10 mouse cellular contexts compared by ENCODE assay signal in the genomic region with DNA sequence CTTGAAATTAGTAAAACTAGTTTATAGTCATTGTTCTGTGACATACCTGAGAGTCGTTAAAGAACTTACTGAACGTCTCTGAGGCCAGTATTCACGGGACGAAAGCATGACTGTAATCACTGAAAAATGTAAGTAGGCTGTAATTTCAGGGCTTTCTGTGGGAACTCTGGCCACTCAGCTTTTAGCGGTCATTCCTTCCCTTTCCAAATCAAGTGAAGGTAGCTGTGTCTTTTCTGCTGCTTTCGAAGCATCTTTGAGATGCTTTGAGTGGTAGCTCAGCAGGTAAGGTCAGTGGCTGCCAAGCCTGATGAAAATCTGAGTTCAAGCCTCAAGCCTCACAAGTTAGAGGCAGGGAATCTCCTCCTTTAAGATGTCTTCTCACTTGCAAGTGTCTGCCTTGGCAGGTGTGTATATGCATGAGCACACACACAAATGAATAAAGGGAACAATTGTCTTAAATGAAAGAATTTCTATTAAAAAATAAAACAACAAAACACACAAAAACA. TPM values are rescaled to one million over a fixed set of nuclear protein-coding genes. Genes with fewer than 3 reads are reported as not detected.
DNase-seq lines count a peak whose midpoint lies in the region; ATAC-seq and TF ChIP-seq lines count a peak whose summit lies in the region.
"Had no signal": no experiment of that assay in that cellular context is flagged by ENCODE, and none has a peak within 500 bp of the region (broad histone marks: within the 10 kb centered on the region; RNA-seq: fewer than 3 reads in every experiment).

No protein-coding gene starts in this region.

- H3K9me3 ChIP-seq in kidney, embryonic 14.5 days (ENCODE audit: control insufficient read depth, low read length): no peaks in the 10 kb centered on the region
- no peaks in the 10 kb centered on the region for H3K9me3 ChIP-seq in CH12.LX (replicated peaks; ENCODE audit: low read length)
- no peaks in the 10 kb centered on the region for H3K9me3 ChIP-seq in heart, embryonic 11.5 days (replicated peaks; ENCODE audit: control insufficient read depth, low read length)
- no peaks in the 10 kb centered on the region for H3K9me3 ChIP-seq in liver, embryonic 12.5 days (replicated peaks)
- H3K9me3 ChIP-seq in forebrain, embryonic 15.5 days: no peaks in the 10 kb centered on the region
- H3K9me3 ChIP-seq: neural tube, embryonic 12.5 days had no signal

- dilution Hi-C loops in CH12.LX (cut with MboI; ENCODE audit: extremely low pct_ligation_motif_present, extremely low pct_unique_long_range_greater_than_20kb, low sequenced_read_pairs): no loop called here

- peak overlapping the region; percentile 12; the same call in 1 of the 2 replicates for H3K27ac ChIP-seq in kidney, embryonic 14.5 days (ENCODE audit: low read depth, low read length)
- peak overlapping the region; percentile 95 for H3K27ac ChIP-seq in CH12.LX (ENCODE audit: insufficient read depth, low read depth)
- H3K27ac ChIP-seq in heart, embryonic 11.5 days (ENCODE audit: low read depth, low read length): peak overlapping the region; percentile 76
- no peak overlapping the region for H3K27ac ChIP-seq in liver, embryonic 12.5 days
- H3K27ac ChIP-seq in forebrain, embryonic 15.5 days (replicated peaks): no peak overlapping the region
- H3K27ac ChIP-seq: neural tube, embryonic 12.5 days had no signal

- no peak for TF ChIP-seq POLR2A in CH12.LX (IDR thresholded peaks at IDR 0.05; ENCODE audit: low read depth, low read length)

- TF ChIP-seq EP300 in CH12.LX (IDR thresholded peaks at IDR 0.05; ENCODE audit: low read length): no peak

- no peak for TF ChIP-seq CTCF in CH12.LX (conservative IDR thresholded peaks at IDR 0.05 in 1 of 2, IDR thresholded peaks at IDR 0.05 in 1 of 2; ENCODE audit: low read depth in 2 of 2, low read length in 2 of 2)

- H3K4me2 ChIP-seq in kidney, embryonic 14.5 days (replicated peaks; ENCODE audit: low read depth, low read length): 0 out of 2 replicates have a peak overlapping the region, but pooled peaks have one; percentile 5
- peak overlapping the region; percentile 54 for H3K4me2 ChIP-seq in CH12.LX (ENCODE audit: insufficient read depth, low read depth, poor library complexity, severe bottlenecking)
- H3K4me2 ChIP-seq in heart, embryonic 11.5 days: peak overlapping the region; percentile 53
- peak overlapping the region; percentile 7; the same call in 1 of the 2 replicates for H3K4me2 ChIP-seq in liver, embryonic 12.5 days
- H3K4me2 ChIP-seq in forebrain, embryonic 15.5 days (replicated peaks): no peak overlapping the region
- H3K4me2 ChIP-seq: neural tube, embryonic 12.5 days had no signal

- in situ Hi-C loops in CH12.LX (cut with MboI; ENCODE audit: low pct_ligation_motif_present, low pct_unique_long_range_greater_than_20kb, low sequenced_read_pairs): no loop called here

- WGBS in kidney, embryonic 14.5 days: 26% methylated on average over 6 of the region's 6 CpGs
- 57% methylated on average over 6 of the region's 6 CpGs for WGBS in heart, embryonic 11.5 days (ENCODE audit: insufficient replicate concordance)
- WGBS in liver, embryonic 12.5 days (ENCODE audit: insufficient replicate concordance): 48% methylated on average over 6 of the region's 6 CpGs
- WGBS in forebrain, embryonic 15.5 days: 52% methylated on average over 6 of the region's 6 CpGs

- TF ChIP-seq RAD21 in CH12.LX (IDR thresholded peaks at IDR 0.05; ENCODE audit: low read depth, low read length): no peak

- ATAC-seq in kidney, embryonic 14.5 days (ENCODE audit: low FRiP score, low TSS enrichment): no peak
- no peak for ATAC-seq in heart, embryonic 11.5 days (replicated peaks; ENCODE audit: insufficient number of reproducible peaks, low FRiP score, low TSS enrichment)
- no peak for ATAC-seq in liver, embryonic 12.5 days
- ATAC-seq in forebrain, embryonic 15.5 days (replicated peaks): no peak

- H3K9ac ChIP-seq in kidney, embryonic 14.5 days (ENCODE audit: low read depth, low read length): no peak overlapping the region
- H3K9ac ChIP-seq in CH12.LX (ENCODE audit: insufficient read depth, low read depth): peak overlapping the region; percentile 98
- peak overlapping the region; percentile 43; the same call in 1 of the 2 replicates for H3K9ac ChIP-seq in heart, embryonic 11.5 days (ENCODE audit: low read depth, low read length)
- H3K9ac ChIP-seq in liver, embryonic 12.5 days: no peak overlapping the region
- H3K9ac ChIP-seq in forebrain, embryonic 15.5 days (replicated peaks): no peak overlapping the region
- H3K9ac ChIP-seq: neural tube, embryonic 12.5 days had no signal

- H3K4me3 ChIP-seq in kidney, embryonic 14.5 days (ENCODE audit: low read length): no peak overlapping the region
- H3K4me3 ChIP-seq in CH12.LX (replicated peaks in 1 of 3; ENCODE audit: low read depth in 2 of 3, low read length in 2 of 3, poor library complexity in 1 of 3): peak overlapping the region; percentile 57 to 79 (median 75)
- peak overlapping the region; percentile 23 for H3K4me3 ChIP-seq in heart, embryonic 11.5 days (ENCODE audit: low read depth, low read length)
- 0 out of 2 replicates have a peak overlapping the region, but pooled peaks have one; percentile 2 for H3K4me3 ChIP-seq in liver, embryonic 12.5 days
- no peak overlapping the region for H3K4me3 ChIP-seq in forebrain, embryonic 15.5 days
- H3K4me3 ChIP-seq: neural tube, embryonic 12.5 days had no signal

- no peaks in the 10 kb centered on the region for H3K27me3 ChIP-seq in kidney, embryonic 14.5 days (ENCODE audit: control insufficient read depth, insufficient read depth, low read length)
- H3K27me3 ChIP-seq in CH12.LX (replicated peaks): no peaks in the 10 kb centered on the region
- no peaks in the 10 kb centered on the region for H3K27me3 ChIP-seq in heart, embryonic 11.5 days (ENCODE audit: control insufficient read depth, insufficient read depth, low read length)
- H3K27me3 ChIP-seq in liver, embryonic 12.5 days (replicated peaks): no peaks in the 10 kb centered on the region
- H3K27me3 ChIP-seq in forebrain, embryonic 15.5 days: no peaks in the 10 kb centered on the region
- H3K27me3 ChIP-seq: neural tube, embryonic 12.5 days had no signal

- no peak for DNase-seq in kidney, adult 9 months
- no peak for DNase-seq in CH12.LX (ENCODE audit: extremely low read depth)
- no peak for DNase-seq in spleen, adult 12 weeks (ENCODE audit: low spot score)
- DNase-seq in layer of hippocampus, adult 11-12 months (ENCODE audit: low spot score): no peak
- DNase-seq: gastrocnemius, postnatal 10 days had no signal

- peaks cover 27% of the 10 kb centered on the region for H3K79me2 ChIP-seq in CH12.LX (replicated peaks; ENCODE audit: control insufficient read depth, extremely low read depth, insufficient read depth, poor library complexity, severe bottlenecking)

- H3K4me1 ChIP-seq in kidney, embryonic 14.5 days (ENCODE audit: control insufficient read depth, insufficient read depth, low read length): no peaks in the 10 kb centered on the region
- H3K4me1 ChIP-seq in CH12.LX (ENCODE audit: control insufficient read depth in 1 of 2, insufficient read depth in 2 of 2): peaks cover 0 to 31% of the 10 kb centered on the region in 2 experiments; a peak in 2 of 4 replicates
- 0 out of 2 replicates have a peak, but pooled peaks cover 3% of the 10 kb centered on the region for H3K4me1 ChIP-seq in heart, embryonic 11.5 days (ENCODE audit: control insufficient read depth, insufficient read depth, low read length)
- H3K4me1 ChIP-seq in liver, embryonic 12.5 days: no peaks in the 10 kb centered on the region
- no peaks in the 10 kb centered on the region for H3K4me1 ChIP-seq in forebrain, embryonic 15.5 days
- H3K4me1 ChIP-seq: neural tube, embryonic 12.5 days had no signal

- no peaks in the 10 kb centered on the region for H3K36me3 ChIP-seq in kidney, embryonic 14.5 days (ENCODE audit: control insufficient read depth, insufficient read depth, low read length)
- peaks cover 7 to 8% of the 10 kb centered on the region in 2 experiments for H3K36me3 ChIP-seq in CH12.LX (replicated peaks in 1 of 2; ENCODE audit: control insufficient read depth in 1 of 2, insufficient read depth in 1 of 2, low read length in 1 of 2)
- H3K36me3 ChIP-seq in heart, embryonic 11.5 days (ENCODE audit: control insufficient read depth, insufficient read depth, low read length): no peaks in the 10 kb centered on the region
- no peaks in the 10 kb centered on the region for H3K36me3 ChIP-seq in liver, embryonic 12.5 days
- H3K36me3 ChIP-seq in forebrain, embryonic 15.5 days: no peaks in the 10 kb centered on the region
- H3K36me3 ChIP-seq: neural tube, embryonic 12.5 days had no signal

TF ChIP-seq in CH12.LX, 34 proteins besides CTCF, POLR2A, EP300 and RAD21:
- TF ChIP-seq POLR2AphosphoS2 (IDR thresholded peaks at IDR 0.05; ENCODE audit: low read depth, low read length): no peak
- no peak for TF ChIP-seq TCF12 (IDR thresholded peaks at IDR 0.05; ENCODE audit: low read depth, low read length)
- peak; percentile 62 for TF ChIP-seq BHLHE40 (IDR thresholded peaks at IDR 0.05; ENCODE audit: low read depth, low read length)

RNA-seq across cellular contexts. Expression of gene Tlr4, which starts 0.8 kb away (rescaled TPM):
- 1.0 and 1.7 TPM in 2 replicates for polyA plus RNA-seq in kidney, embryonic 14.5 days (2014; fragmentation: Nextera tagmentation; extraction: Ambion mirVana)
- 14.4 and 19.0 TPM in 2 replicates for total RNA-seq in CH12.LX (2012; rRNA removed)
- 22.1 and 25.0 TPM in 2 replicates for total RNA-seq in CH12.LX (2014; rRNA removed)
- polyA plus RNA-seq in CH12.LX (2012; ENCODE audit: insufficient read length, low read depth): 8.4 and 8.6 TPM in 2 replicates
- 1.6 TPM in 2 replicates for polyA plus RNA-seq in heart, embryonic 11.5 days (2014; fragmentation: Nextera tagmentation; extraction: Ambion mirVana)
- 1.9 and 2.0 TPM in 2 replicates for polyA plus RNA-seq in liver, embryonic 12.5 days (2016; fragmentation: Nextera tagmentation; extraction: Ambion mirVana)
- 0.41 and 0.79 TPM in 2 replicates for polyA plus RNA-seq in forebrain, embryonic 15.5 days (2015; fragmentation: Nextera tagmentation; extraction: Ambion mirVana)

Comparison
In these comparisons a context has a peak if more than half of its experiments do, and no peak if none do; other contexts are left out.
1. H3K27ac ChIP-seq: peak in kidney, embryonic 14.5 days (single experiment), CH12.LX (single experiment) and heart, embryonic 11.5 days (single experiment); none in liver, embryonic 12.5 days (single experiment) and forebrain, embryonic 15.5 days (single experiment).
2. H3K4me3 ChIP-seq: peak in CH12.LX (3 of 3), heart, embryonic 11.5 days (single experiment) and liver, embryonic 12.5 days (single experiment); none in kidney, embryonic 14.5 days (single experiment) and forebrain, embryonic 15.5 days (single experiment).
3. H3K9ac ChIP-seq: peak in CH12.LX (single experiment) and heart, embryonic 11.5 days (single experiment); none in kidney, embryonic 14.5 days (single experiment), liver, embryonic 12.5 days (single experiment) and forebrain, embryonic 15.5 days (single experiment).